Mouse (Mus musculus) limb, embryonic 13.5 days (tissue): ENCODE measurements around the gene Slc6a8. TPM values are rescaled to one million over a fixed set of nuclear protein-coding genes. Genes with fewer than 3 reads are reported as not detected.

ENCODE experiments used
- ATAC-seq: fragments of 200-750 bp; cut with Nextera tagmentation; 2 replicates; pipeline ENCODE4 v1.8.0; 2017; ENCODE audit warnings: low read depth, moderate number of reproducible peaks, moderate TSS enrichment; ENCODE audit not compliant: low FRiP score
- H3K27ac ChIP-seq: fragments of 300-500 bp; sonication (generic); 2 replicates; pipeline ENCODE4 v1.5.1; 2015; ENCODE audit warnings: inconsistent platforms, mild to moderate bottlenecking, moderate library complexity
- H3K27me3 ChIP-seq: fragments of 300-500 bp; sonication (generic); 2 replicates; pipeline ENCODE4 v1.6.1; 2015; ENCODE audit warnings: mild to moderate bottlenecking, inconsistent platforms
- H3K36me3 ChIP-seq: fragments of 300-500 bp; sonication (generic); 2 replicates; pipeline ENCODE4 v1.6.1; 2015; ENCODE audit warnings: inconsistent platforms, mild to moderate bottlenecking, moderate library complexity
- H3K4me1 ChIP-seq: fragments of 300-500 bp; sonication (generic); 2 replicates; pipeline ENCODE4 v1.6.1; 2015; ENCODE audit warnings: inconsistent platforms
- H3K4me2 ChIP-seq: fragments of 300-500 bp; sonication (generic); replicated peaks from 2 replicates; pipeline ENCODE4 v1.6.1; 2015; ENCODE audit warnings: inconsistent platforms, mild to moderate bottlenecking, moderate library complexity
- H3K4me3 ChIP-seq: fragments of 300-500 bp; sonication (generic); 2 replicates; pipeline ENCODE4 v1.5.1; 2015; ENCODE audit warnings: moderate library complexity, mild to moderate bottlenecking, inconsistent platforms
- H3K9ac ChIP-seq: fragments of 300-500 bp; sonication (generic); 2 replicates; pipeline ENCODE4 v1.6.1; 2015; ENCODE audit warnings: mild to moderate bottlenecking, inconsistent platforms
- H3K9me3 ChIP-seq: fragments of 300-500 bp; sonication (generic); 2 replicates; pipeline ENCODE4 v1.6.1; 2016; ENCODE audit warnings: inconsistent platforms
- WGBS: fragments of 180-500 bp; shearing (Covaris S2); methylation state at CpG from one replicate; pipeline ENCODE4 v1.1.7; 2015; 5-methylcytosine and 5-hydroxymethylcytosine counted together
- polyA plus RNA-seq: library from polyadenylated mRNA; unstranded; fragments of >200 nt; fragmentation: Nextera tagmentation; extraction: Ambion mirVana; gene quantifications from 2 replicates; pipeline ENCODE4 v1.2.1, GENCODE M21; 2015

Slc6a8 gene
- polyA plus RNA-seq, 1 experiment from 2014 or later: 8.3 TPM

GRCm38 (mm10) chrX:73658936-73659574 is 13.9 kb upstream of the Slc6a8 start:
- peak overlapping the region; percentile 51 for H3K4me3 ChIP-seq
- H3K9ac ChIP-seq: no peak overlapping the region
- WGBS: 50% methylated on average over 13 of the region's 13 CpGs
- 0 out of 2 replicates have a peak, but pooled peaks cover 4% of the 10 kb centered on the region for H3K4me1 ChIP-seq
- ATAC-seq: peak; percentile 5; the same call in 1 of the 2 replicates
- no peaks in the 10 kb centered on the region for H3K9me3 ChIP-seq
- no peak overlapping the region for H3K27ac ChIP-seq
- H3K27me3 ChIP-seq: no peaks in the 10 kb centered on the region
- H3K36me3 ChIP-seq: no peaks in the 10 kb centered on the region
- H3K4me2 ChIP-seq: peak overlapping the region; percentile 75

DNA sequence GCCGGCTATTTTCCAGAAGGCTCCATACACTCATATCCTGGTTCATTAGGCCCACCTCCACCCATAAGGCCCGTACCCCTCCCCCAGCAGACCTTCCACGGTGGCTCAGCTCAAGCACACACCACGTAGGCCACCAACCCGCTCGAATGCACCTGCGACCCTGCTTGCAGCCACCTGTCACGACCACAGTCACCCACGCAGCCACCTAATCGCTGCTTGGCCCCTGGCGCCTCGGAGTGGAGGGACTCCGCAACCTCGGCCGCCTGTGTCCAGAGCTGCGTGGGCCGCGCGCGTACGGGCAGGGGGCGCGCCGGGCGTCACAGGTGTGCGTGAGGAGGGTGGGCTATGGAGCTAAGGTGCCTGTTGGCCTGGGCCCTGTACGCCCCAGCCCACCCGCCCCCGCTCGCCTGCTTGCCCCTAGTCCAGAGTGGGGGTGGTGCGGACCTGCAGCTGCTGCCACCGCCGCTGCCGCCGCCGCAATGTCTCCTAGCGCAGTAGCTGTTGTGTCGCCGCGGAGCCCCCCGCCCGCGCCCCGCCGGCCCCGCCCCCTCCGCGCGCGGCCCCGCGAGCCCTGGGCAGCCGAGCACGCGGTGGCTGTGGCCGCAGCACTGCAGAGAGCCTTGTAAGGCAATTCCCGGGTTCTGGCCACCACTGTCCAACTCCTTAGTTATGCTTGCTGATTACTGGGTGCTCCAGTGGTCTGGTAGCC is 13.2 kb upstream of the Slc6a8 start, which contains the start of gene Pnck:
Pnck (minus strand) TSS at position 543 of the 709 bp plus-strand sequence.
- WGBS: 14% methylated on average over 46 of the region's 57 CpGs
- H3K27ac ChIP-seq: no peak within 1 kb of the TSS
- ATAC-seq: peak; percentile 59

GRCm38 (mm10) chrX:73660284-73660665 is 12.7 kb upstream of the Slc6a8 start:
- Histone ChIP-seq H3K27ac (no peak overlapping the region), H3K4me3 (peak overlapping the region; percentile 51), H3K9me3 (no peaks in the 10 kb centered on the region), H3K4me1 (0 out of 2 replicates have a peak, but pooled peaks cover 4% of the 10 kb centered on the region), H3K9ac (peak overlapping the region; percentile 64; the same call in 1 of the 2 replicates), H3K36me3 (no peaks in the 10 kb centered on the region), H3K4me2 (peak overlapping the region; percentile 75), H3K27me3 (no peaks in the 10 kb centered on the region)
- WGBS: 65% methylated on average over 3 of the region's 3 CpGs
- no peak; the same call in 1 of the 2 replicates for ATAC-seq

More for the DNA sequence above, 13.2 kb upstream of the Slc6a8 start, which contains the start of gene Pnck:
- Histone ChIP-seq H3K4me3 (peak within 1 kb of the TSS; percentile 51), H3K36me3 (no peaks in the 10 kb centered on the region), H3K9ac (peak within 1 kb of the TSS; percentile 64), H3K9me3 (no peaks in the 10 kb centered on the region), H3K27me3 (no peaks in the 10 kb centered on the region), H3K4me1 (0 out of 2 replicates have a peak, but pooled peaks cover 4% of the 10 kb centered on the region), H3K4me2 (peak within 1 kb of the TSS; percentile 75)

GRCm38 (mm10) chrX:73663143-73663542 is 9.8 kb upstream of the Slc6a8 start:
- Histone ChIP-seq H3K4me1 (0 out of 2 replicates have a peak, but pooled peaks cover 4% of the 10 kb centered on the region), H3K9ac (no peak overlapping the region), H3K27me3 (no peaks in the 10 kb centered on the region), H3K4me3 (no peak overlapping the region), H3K4me2 (no peak overlapping the region), H3K9me3 (no peaks in the 10 kb centered on the region), H3K27ac (no peak overlapping the region), H3K36me3 (no peaks in the 10 kb centered on the region)
- ATAC-seq: no peak

- Histone ChIP-seq H3K4me3 (peak overlapping the region; percentile 63; the same call in 1 of the 2 replicates), H3K9me3 (no peaks in the 10 kb centered on the region), H3K4me2 (peak overlapping the region; percentile 72), H3K27ac (no peak overlapping the region), H3K27me3 (peaks cover 16% of the 10 kb centered on the region; the same call in 1 of the 2 replicates), H3K36me3 (peaks cover 8% of the 10 kb centered on the region), H3K9ac (no peak overlapping the region), H3K4me1 (peaks cover 17% of the 10 kb centered on the region)
- 58% methylated on average over 4 of the region's 4 CpGs for WGBS
- ATAC-seq: peak; percentile 53; the same call in 1 of the 2 replicates
Measured at GRCm38 (mm10) chrX:73672031-73672431, 919 bp upstream of the Slc6a8 start.

DNA sequence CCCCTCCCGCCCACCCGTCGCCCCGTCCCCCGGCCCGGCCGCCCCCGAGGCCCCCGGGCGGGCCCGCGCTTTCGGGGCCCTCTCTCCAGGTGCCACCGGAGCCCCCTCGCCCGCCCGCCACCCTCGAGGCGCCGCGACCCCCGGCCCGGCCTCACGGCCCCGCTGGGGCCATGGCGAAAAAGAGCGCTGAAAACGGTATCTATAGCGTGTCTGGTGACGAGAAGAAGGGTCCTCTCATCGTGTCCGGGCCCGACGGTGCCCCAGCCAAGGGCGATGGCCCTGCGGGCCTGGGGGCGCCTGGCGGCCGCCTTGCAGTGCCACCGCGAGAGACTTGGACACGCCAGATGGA is 643 bp downstream of the Slc6a8 start:
- peak overlapping the region; percentile 72 for H3K4me2 ChIP-seq
- 0 out of 2 replicates have a peak overlapping the region, but pooled peaks have one; percentile 65 for H3K27ac ChIP-seq
- peak overlapping the region; percentile 80 for H3K9ac ChIP-seq
- ATAC-seq: no peak
- H3K36me3 ChIP-seq: peaks cover 17% of the 10 kb centered on the region
- H3K27me3 ChIP-seq: peaks cover 16% of the 10 kb centered on the region; the same call in 1 of the 2 replicates
- peak overlapping the region; percentile 63 for H3K4me3 ChIP-seq
- peaks cover 17% of the 10 kb centered on the region for H3K4me1 ChIP-seq
- WGBS: 26% methylated on average over 32 of the region's 42 CpGs
- H3K9me3 ChIP-seq: no peaks in the 10 kb centered on the region

- WGBS: 28% methylated on average over 20 of the region's 20 CpGs
Measured at GRCm38 (mm10) chrX:73673968-73674661, 1.2 kb downstream of the Slc6a8 start.

GRCm38 (mm10) chrX:73675231-73675630 is 2.3 kb downstream of the Slc6a8 start:
- no peaks in the 10 kb centered on the region for H3K9me3 ChIP-seq
- H3K4me2 ChIP-seq: peak overlapping the region; percentile 72
- peak overlapping the region; percentile 63 for H3K4me3 ChIP-seq
- H3K4me1 ChIP-seq: peaks cover 17% of the 10 kb centered on the region
- H3K27me3 ChIP-seq: peaks cover 16% of the 10 kb centered on the region; the same call in 1 of the 2 replicates
- H3K27ac ChIP-seq: no peak overlapping the region
- no peak for ATAC-seq
- H3K9ac ChIP-seq: peak overlapping the region; percentile 80; the same call in 1 of the 2 replicates
- WGBS: 59% methylated on average over 2 of the region's 2 CpGs
- H3K36me3 ChIP-seq: peaks cover 33% of the 10 kb centered on the region

More at GRCm38 (mm10) chrX:73673968-73674661, 1.2 kb downstream of the Slc6a8 start:
- Histone ChIP-seq H3K4me1 (peaks cover 17% of the 10 kb centered on the region), H3K4me3 (peak overlapping the region; percentile 63), H3K9ac (peak overlapping the region; percentile 80), H3K27ac (no peak overlapping the region), H3K4me2 (peak overlapping the region; percentile 72), H3K36me3 (peaks cover 22% of the 10 kb centered on the region), H3K27me3 (peaks cover 16% of the 10 kb centered on the region; the same call in 1 of the 2 replicates), H3K9me3 (no peaks in the 10 kb centered on the region)
- ATAC-seq: peak; percentile 22; the same call in 1 of the 2 replicates

DNA sequence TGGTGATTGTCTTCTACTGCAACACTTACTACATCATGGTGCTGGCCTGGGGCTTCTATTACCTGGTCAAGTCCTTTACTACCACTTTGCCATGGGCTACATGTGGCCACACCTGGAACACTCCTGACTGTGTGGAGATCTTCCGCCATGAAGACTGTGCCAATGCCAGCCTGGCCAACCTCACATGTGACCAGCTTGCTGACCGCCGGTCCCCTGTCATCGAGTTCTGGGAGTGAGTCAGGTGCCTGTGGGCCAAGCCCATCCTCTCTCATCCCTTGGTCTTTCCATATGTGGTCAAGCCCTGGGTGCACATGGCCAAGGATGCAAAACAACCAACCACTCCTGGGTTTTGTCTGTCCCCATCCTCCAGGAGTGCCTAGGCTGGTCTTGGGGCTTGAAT is 3.7 kb downstream of the Slc6a8 start:
- H3K4me2 ChIP-seq: no peak overlapping the region
- H3K27ac ChIP-seq: no peak overlapping the region

GRCm38 (mm10) chrX:73684156-73684555 is 11.2 kb downstream of the Slc6a8 start:
- 81% methylated on average over 2 of the region's 2 CpGs for WGBS
- peaks cover 2% of the 10 kb centered on the region; the same call in 1 of the 2 replicates for H3K27me3 ChIP-seq
- no peak overlapping the region for H3K27ac ChIP-seq
- no peak overlapping the region for H3K4me2 ChIP-seq
- no peak overlapping the region for H3K4me3 ChIP-seq
- no peak for ATAC-seq
- H3K9ac ChIP-seq: no peak overlapping the region
- peaks cover 66% of the 10 kb centered on the region for H3K36me3 ChIP-seq
- H3K9me3 ChIP-seq: no peaks in the 10 kb centered on the region
- H3K4me1 ChIP-seq: no peaks in the 10 kb centered on the region

More for the DNA sequence above, 3.7 kb downstream of the Slc6a8 start:
- 94% methylated on average over 4 of the region's 4 CpGs for WGBS
- H3K36me3 ChIP-seq: peaks cover 40% of the 10 kb centered on the region
- no peak overlapping the region for H3K9ac ChIP-seq
- H3K27me3 ChIP-seq: peaks cover 16% of the 10 kb centered on the region; the same call in 1 of the 2 replicates
- H3K4me1 ChIP-seq: peaks cover 17% of the 10 kb centered on the region
- ATAC-seq: no peak
- H3K4me3 ChIP-seq: no peak overlapping the region
- H3K9me3 ChIP-seq: no peaks in the 10 kb centered on the region

DNA sequence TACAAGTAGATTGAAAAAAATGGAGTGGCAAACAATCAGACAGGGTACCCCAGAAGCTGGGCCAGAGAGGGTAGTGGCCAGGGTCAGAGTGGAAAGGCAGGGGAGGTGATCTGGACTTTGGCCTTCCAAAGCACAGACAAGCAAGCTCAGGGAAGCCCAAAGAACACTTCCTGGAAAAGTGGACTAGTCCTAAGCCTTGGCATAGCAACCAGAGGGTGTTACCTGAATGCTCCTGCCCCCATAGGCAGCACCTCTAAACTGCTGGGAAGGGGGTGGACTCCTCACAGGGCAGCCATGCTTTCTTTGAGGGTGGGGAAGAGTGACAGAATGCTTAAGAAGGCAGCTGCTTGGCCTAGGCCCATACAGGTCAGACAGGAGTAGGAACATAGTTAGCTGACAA is 12.0 kb downstream of the Slc6a8 start:
- Histone ChIP-seq H3K4me3 (no peak overlapping the region), H3K27ac (no peak overlapping the region), H3K9ac (no peak overlapping the region), H3K27me3 (peaks cover 2% of the 10 kb centered on the region; the same call in 1 of the 2 replicates), H3K9me3 (no peaks in the 10 kb centered on the region), H3K4me2 (no peak overlapping the region), H3K4me1 (no peaks in the 10 kb centered on the region), H3K36me3 (peaks cover 64% of the 10 kb centered on the region)
- ATAC-seq: no peak
